Mouse (Mus musculus) thymus, adult 18-20 months (tissue): Measurements from ENCODE around the gene Gon4l.
A peak's percentile ranks its signal among the peaks of the same experiment; 100 is the strongest.
"Not testable (repeated sequence)": the region's sequence is repeated elsewhere in the genome, so short reads cannot be mapped to it uniquely, and the experiment has no call there.

Experiments
- DNase-seq, 2 experiments: peaks; one replicate each; pipeline ENCODE4 v3.0.0; 2022; ENCODE audit warnings: mixed read lengths in 2 of 2

The Gon4l gene

DNA sequence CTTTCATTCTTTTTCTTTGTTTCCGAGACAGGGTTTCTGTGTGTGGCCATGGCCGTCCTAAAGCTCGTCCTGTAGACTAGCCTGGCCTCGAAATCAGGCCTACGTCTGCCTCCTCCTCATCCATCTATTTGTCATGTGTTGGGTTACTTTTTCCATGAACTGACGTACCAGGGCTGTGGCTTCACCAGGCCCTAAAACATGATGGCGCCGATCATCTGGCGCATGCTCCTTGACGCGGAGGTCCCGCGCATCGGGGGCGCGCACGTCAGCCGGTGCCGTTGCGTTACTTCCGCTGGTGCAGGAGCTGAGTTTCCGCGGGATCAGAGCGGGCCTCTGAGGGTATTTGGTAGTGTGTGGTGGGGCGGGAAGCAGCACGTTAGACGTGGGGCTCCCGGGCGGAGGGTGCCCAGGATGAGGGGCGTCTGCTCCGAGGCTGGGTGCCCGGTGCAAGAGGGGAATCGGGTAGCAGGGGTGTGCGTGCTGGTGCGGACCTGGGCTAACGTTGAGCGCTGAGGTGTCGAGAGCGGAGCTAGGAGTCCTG lies at the start of gene Gon4l:
Gon4l (plus strand) TSS at position 281 of the 541 bp plus-strand sequence.
- peak; percentile 23 to 31 for DNase-seq

DNA sequence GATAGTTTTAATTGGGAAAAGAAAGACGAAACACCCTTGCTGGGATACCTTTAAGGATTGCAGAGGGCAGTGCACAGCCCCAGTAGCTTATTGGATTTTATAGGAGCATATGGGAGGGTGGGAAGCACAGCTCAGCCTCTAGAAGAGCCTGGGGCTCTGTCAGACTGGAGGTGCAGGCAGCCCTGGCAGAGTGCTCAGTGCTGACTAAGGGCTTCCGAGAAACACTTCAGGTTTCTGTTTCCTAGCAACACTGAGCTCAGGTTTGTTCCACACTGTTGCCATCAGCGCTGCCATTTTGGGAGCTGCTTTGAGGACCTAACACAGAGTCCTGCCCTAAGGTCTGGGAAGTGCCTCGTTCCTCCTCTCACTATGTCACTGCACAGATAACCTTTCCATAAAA lies 48.7 kb upstream of the Gon4l start:
- DNase-seq = not testable (repeated sequence)

DNA sequence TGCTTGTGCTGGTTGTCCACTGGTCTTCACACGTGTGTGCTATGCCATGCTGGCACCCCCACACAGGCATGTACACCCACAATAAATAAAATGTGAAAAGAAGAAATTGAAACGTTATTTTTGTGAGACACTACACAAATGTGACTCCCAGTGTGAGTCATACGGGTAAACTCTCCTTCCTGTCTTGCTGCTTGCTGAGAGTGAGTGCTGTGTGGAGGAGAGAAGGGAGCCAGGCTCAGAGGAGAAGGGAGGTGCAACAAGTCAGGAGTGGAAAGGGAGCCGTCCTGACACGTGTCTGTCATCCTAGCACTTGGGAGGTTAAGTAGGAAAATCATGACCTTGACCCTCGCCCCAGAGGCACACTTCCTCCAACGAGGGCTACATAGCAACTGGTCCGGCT lies 48.2 kb upstream of the Gon4l start:
- not testable (repeated sequence) for DNase-seq

DNA sequence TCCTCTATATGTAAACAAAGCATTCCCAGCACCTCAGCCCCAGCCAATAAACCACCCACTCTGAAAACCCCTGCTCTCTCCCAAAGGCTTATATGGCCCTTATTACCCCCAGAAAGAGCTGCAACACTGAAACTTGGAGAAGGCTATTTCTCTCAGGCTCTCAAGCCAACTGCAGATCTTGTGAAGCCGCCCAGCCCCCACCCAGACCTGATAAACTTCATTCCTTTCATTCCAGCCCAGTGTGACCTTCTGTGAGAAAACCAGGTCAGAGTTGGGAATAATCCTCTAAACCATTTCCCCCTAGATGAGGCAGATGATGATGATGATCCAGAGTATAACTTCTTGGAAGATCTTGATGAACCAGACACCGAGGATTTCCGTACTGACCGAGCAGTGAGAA lies 47.0 kb upstream of the Gon4l start:
- not testable (repeated sequence) for DNase-seq

DNA sequence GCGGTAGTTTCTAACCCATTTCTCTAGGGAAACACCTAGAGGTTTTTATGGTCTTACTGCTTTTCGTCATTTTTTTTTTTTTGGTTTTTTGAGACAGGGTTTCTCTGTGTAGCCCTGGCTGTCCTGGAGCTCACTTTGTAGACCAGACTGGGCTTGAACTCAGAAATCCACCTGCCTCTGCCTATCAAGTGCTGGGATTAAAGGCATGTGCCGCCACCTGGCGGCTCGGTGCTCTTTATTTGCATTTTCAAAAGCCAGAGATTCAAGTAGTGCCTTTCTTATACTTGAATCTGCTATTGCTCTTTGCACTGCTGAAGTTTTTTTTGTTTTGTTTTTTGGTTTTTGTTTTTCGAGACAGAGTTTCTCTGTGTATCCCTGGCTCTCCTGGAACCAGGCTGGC lies 37.5 kb upstream of the Gon4l start:
- not testable (repeated sequence) for DNase-seq

DNA sequence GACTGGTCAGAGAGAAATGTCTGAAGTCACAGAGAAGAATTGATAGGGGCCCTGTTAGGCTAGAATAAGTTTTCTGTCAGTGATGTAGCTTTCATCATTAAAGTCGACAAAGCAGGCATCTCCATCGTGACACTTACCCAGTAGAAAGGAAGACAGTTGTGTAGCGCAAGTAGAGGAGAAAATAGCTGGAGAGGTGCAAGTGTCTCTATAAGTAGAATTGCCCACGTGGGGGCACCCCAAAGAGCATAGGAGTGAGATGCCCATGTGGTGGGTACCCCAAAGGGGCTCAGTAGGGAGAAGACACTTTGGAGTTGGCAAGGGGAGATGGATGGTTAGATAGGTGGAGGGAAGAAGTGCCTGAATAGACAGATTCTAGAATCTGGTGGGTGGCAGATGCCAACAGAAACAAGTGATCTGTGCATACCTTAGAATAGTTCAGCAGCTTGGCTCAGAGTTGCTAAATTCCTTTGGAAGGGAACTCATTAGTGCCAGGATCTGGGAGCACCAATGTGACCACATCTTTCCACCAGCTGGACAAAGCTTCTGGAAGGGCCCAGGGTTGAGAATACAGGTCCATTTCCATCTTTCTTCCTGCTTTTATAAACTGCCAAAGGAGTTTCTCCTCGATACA lies 31.0 kb upstream of the Gon4l start:
- no peak for DNase-seq

DNA sequence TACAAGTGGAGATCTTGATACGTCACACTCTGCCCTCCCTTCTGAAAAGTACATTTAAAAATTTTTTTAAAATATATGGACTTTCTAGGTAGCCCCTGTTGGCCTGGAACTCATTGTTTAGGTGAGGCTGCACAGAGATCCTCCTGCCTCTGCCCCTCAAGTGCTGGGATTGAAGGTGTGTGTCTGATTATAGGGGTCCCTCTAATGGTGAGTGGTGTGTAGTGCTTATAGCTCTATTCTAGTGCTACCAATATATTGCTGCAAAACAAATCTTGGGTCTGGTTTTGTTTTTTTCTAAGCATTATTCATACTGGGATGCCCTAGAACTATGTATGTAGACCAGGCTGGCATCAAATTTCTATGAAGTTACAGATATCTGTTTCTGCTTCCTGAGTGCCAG lies 9.3 kb upstream of the Gon4l start:
- DNase-seq = no peak

DNA sequence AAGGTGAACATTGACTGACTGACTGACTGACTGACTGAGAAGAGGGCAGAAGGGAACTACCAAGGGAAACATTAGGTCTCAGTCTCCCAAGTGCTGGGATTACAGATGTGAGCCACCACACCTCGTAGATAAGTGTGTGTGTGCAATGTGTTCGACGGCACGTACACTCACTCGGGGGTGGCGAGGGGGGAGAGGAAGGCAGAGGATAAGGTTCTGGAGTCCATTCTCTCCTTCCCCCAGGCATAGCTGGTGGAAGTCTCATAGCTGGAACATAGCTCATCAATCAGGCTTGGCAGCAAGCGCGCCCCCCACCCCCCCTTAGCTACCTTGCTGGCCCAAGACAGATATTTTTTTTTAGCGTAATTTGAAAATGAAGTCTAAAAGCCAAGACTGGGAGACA lies 7.8 kb upstream of the Gon4l start:
- no peak for DNase-seq

DNA sequence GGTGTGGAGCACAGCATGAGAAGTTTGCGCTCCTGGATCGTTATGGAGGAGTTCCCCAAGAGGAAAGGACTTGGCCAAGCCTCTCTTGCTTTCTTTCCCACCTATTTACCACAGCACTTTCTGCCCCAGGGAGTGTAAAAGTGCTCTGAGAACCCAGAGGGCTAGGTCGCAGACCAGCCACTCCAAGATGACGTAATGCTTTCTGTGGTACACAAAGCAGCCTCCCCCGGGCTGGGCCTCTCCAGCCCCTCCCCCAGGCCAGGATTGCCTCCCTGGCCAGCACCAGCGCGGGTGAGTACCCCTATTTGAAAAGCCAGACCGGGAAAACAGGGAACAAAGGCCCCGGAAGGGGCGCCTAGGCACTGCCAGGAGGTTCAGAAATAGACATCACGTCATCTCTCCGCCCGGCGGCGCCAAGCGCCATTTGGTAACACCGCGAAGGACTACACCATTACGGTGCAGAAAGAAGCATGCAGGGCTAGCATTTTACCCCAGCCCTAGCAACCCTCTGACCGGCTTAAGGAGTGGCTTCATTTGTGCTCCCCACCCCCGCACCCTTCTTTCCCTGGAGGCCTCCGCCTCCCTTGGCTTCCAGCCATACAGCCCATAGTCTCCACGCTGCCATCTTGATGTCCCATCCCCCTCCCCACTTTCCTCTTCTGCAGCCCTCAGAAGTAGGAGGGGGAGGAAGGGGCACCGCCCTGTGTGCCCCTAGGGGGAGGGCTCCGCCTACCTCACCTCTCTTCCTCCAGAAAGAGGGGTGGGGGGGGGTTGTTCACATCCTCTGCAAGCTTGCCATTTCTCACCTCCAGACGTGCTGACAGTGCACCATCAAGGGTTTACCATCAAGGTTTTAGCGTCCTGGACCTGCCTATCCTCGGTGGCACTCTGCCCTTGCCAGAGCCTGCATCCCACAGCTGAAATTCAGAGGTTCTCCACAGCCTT lies 3.6 kb upstream of the Gon4l start:
- peak; percentile 10 to 30 for DNase-seq

DNA sequence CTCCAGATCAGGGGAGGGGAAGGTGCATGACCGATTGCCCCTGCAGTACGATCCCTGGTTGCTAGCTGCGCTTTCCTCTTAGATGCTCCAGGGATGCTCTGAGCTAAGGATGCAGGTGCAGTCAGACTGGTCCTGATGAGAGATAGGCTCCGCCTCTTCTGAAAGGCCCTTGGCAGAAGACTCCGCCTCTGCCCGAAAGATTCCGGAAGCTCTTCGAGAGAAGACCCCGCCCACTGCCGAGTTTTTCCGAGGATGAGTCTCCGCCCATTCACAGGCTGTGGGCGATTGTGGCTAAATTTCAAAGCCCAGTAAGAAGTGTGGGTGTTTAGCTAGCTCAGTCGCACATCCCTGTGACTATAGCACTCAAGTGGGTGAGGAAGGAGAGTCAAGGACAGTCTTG lies 2.6 kb upstream of the Gon4l start:
- DNase-seq = peak; percentile 23 to 50

DNA sequence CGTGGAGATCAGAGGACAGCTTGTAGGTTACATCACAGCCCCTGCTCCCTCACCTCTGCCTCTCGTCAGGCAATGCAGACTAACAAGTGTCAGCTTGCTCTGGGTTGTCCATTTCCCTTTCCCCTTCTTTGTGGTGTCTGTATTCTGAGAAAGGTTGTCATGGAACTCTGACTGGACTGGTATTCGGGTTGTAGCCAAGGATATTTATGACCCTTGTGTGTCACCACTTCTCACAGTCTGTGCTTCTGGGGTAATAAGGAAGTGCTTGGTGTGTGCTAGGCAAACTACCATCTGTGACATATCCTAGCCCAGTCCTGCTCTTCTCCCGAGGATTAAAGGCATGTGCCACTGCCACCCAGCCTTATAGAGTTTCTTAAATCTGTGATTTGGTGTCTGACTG lies 14.1 kb downstream of the Gon4l start:
- DNase-seq = no peak

DNA sequence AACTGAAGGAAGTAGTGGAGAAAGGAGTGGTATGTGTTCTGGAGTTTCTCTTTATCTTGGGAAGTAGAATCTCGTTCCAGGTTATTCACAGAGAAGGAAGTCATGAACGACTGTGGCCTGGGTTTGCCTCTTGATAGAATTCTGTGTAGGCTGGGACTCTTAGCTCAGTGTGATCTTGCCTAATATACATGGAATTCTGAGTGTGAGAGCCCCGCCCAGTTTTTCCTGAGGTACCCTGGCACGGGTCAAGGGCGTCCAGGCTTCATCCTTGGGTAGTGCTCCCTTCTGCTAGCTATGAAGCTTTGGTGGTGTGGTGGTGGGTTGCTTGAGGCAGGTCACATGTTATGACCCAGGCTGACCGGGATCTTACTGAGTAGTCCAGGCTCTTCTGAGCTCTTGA lies 20.8 kb downstream of the Gon4l start:
- no peak for DNase-seq

DNA sequence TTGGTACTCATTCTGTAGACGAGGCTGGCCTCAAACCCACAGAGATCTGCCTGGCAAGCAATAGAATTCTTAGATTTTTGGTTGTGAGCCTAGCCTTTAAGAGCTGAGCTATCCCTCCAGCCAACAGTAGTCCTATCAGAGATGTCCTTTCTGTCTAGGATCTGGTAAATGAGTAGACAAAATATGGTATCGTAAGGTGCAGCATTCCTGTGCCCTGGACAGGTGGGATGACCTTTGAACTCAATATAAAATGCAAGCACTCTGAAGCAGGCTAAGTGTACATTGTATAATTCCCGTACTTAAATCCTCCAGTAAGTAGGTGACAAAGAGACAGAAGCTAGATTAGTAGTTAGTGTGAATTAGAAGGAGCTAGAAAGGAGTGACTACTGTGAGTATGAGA lies 27.1 kb downstream of the Gon4l start:
- no peak for DNase-seq

DNA sequence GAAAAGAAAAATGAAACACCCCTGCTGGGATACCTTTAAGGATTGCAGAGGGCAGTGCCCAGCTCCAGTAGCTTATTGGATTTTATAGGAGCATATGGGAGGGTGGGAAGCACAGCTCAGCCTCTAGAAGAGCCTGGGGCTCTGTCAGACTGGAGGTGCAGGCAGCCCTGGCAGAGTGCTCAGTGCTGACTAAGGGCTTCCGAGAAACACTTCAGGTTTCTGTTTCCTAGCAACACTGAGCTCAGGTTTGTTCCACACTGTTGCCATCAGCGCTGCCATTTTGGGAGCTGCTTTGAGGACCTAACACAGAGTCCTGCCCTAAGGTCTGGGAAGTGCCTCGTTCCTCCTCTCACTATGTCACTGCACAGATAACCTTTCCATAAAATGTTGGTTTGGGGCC lies 31.7 kb downstream of the Gon4l start:
- not testable (repeated sequence) for DNase-seq

DNA sequence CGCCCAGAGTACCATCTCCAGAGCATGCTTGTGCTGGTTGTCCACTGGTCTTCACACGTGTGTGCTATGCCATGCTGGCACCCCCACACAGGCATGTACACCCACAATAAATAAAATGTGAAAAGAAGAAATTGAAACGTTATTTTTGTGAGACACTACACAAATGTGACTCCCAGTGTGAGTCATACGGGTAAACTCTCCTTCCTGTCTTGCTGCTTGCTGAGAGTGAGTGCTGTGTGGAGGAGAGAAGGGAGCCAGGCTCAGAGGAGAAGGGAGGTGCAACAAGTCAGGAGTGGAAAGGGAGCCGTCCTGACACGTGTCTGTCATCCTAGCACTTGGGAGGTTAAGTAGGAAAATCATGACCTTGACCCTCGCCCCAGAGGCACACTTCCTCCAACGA lies 32.1 kb downstream of the Gon4l start:
- not testable (repeated sequence) for DNase-seq

DNA sequence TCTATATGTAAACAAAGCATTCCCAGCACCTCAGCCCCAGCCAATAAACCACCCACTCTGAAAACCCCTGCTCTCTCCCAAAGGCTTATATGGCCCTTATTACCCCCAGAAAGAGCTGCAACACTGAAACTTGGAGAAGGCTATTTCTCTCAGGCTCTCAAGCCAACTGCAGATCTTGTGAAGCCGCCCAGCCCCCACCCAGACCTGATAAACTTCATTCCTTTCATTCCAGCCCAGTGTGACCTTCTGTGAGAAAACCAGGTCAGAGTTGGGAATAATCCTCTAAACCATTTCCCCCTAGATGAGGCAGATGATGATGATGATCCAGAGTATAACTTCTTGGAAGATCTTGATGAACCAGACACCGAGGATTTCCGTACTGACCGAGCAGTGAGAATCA lies 33.4 kb downstream of the Gon4l start:
- not testable (repeated sequence) for DNase-seq

DNA sequence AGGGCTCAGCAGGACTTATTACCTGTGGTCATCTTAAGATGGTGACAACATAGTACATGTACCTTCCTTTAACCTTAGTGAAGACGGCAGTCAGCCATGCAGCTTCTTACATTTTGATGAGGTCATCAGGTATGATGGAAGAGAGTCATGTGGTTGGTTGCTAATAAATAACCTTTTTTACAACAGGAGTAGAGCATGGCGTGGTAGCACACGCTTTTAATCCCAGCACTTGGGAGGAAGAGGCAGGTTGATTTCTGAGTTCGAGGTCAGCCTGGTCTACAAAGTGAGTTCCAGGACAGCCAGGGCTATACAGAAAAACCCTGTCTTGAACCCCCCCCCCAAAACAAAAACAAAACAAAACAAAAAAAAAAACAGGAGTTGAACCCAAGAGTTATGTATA lies 47.5 kb downstream of the Gon4l start:
- not testable (repeated sequence) for DNase-seq

DNA sequence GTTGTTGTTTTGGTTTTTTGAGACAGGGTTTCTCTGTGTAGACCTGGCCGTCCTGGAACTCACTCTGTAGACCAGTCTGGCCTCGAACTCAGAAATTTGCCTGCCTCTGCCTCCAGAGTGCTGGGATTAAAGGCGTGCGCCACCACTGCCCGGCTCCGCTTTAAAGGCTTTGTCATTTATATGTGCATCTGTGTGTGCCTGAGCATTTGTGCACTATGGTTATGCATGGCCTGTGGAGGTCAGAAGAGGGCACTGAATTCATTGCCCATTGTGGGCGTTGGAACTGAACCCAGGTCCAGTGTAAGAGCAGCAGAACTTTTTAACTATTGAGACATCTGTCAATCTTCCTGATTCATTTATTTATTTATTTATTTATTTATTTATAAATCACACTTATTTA lies 58.0 kb downstream of the Gon4l start:
- DNase-seq = not testable (repeated sequence)

DNA sequence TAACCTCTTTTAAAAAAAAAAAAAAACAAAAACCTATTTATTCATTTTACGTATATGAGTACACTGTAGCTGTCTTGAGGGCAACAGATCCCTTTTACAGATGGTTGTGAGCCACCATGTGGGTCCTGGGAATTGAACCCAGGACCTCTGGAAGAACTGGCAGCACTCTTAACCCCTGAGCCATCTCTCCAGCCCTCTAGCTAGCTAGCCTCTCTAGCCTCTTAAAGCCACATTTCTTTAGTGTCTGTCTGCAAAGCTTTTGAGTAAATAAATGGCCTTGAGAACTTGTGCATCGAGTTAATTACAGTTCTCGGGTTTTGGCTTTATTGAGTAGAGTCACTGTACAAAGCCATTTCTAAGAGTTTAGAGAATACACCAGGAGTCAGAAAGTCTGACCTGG lies 69.8 kb downstream of the Gon4l start:
- DNase-seq = no peak

DNA sequence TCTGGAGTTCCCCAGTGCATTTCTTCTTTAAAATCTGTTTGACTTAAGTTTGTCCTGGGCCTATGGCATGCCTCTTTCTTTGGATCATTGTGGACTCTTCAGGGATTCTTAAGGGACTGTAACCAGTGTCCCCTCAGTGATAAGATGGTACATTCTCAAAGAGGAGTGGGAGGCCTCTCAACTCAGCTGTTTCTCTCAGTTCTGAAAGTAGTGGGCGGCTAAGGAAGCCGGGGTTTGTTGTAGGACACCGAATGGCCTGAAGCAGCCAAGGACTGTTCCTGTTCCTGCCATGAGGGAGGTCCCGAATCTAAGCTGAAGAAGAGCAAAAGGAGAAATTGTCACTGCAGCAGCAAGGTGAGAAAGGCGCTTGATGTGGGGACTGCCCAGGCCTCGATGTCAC lies 70.2 kb downstream of the Gon4l start:
- no peak for DNase-seq

DNA sequence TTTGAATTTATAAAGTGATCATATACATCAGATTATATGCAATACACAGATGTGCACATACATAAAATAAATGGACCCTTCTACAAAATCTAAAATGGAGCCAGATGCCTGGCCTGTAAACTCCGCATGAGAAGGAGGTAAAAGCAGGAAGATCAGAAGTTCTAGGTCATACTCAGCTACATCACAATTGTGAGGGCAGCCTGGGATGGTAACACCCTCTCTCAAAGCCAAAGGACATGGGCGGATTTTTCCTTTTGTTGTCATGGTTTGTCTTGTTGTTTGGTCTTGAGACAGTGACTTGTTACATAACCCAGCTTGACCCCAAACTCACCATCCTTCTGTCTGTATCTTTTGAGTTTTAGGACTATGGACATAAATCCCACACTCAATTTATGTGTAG lies 70.7 kb downstream of the Gon4l start:
- DNase-seq = no peak

DNA sequence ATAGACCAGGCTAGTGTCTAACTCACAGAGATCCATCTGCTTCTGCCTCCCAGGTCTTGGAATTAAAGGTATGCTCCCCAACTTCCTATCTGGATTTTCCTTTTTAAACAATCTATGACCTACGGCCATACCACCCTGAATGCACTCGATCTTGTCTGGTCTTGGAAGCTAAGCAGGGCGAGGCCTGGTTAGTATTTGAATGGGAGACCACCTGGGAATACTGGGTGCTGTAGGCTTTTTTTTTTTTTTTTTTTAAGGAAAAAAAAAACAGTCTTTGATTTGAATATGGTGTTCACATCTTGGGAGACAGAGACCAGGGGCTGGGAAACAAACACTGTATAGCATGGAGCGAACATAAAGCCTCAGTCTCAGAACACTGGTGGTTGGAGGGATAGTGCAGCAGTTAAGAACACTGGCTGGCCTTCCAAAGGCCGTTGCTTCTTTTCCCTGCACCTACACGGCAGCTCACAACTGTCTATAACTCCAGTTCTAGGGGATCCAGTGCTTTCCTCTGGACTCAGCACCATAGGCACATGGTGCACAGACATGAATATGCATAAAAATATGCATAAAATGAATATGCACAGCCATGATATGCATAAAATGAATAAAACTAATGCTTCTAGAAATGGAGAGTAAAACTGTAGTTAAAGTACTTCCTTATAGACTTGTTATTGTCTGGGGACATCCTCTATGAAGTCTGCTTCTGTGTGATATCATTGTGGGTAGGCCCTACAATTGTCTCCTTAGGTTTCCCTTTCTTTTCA lies 71.5 kb downstream of the Gon4l start:
- no peak for DNase-seq

DNA sequence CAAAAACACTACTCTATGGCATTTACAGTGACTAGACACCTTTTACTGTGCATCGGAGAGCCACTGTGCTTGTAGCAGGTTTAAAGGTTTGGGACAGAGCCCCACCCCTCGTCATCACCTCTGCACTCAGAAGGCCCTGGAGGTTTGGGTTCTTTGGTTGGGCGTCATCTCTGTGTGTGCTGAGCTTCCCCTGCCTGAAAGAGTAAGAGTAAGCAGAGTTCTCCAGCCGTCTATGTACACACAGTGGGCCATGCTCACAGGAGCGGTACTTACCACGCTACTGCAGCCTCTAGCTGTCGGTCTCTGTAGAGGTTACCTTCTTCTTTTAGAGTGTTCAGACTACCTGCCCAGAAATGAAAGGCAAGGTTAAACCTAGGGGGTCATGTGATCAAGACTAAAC lies 77.6 kb downstream of the Gon4l start:
- no peak for DNase-seq
